Mouse (Mus musculus) stomach, postnatal 0 days (tissue): ENCODE measurements at regions not wholly inside any gene's neighbourhood (a gene's known extent, or its start where the extent isn't known, plus 50 kb on each side); places are given as distances from the start of the nearest gene placed in this dataset.

Source experiments
- CTCF ChIP-seq: IDR thresholded peaks from 2 replicates; pipeline ENCODE4 v1.5.1; 2016; ENCODE audit warnings: antibody characterized with exemption, low read depth, mild to moderate bottlenecking, moderate library complexity
- EP300 ChIP-seq: optimal IDR thresholded peaks from 2 replicates; pipeline ENCODE3; 2016; ENCODE audit warnings: antibody characterized with exemption

- TF ChIP-seq CTCF (no peak), EP300 (no peak)
Observed at GRCm38 (mm10) chr17:9768275-9768674, 98.8 kb upstream of the Pabpc6 start.
